Mouse (Mus musculus): ENCODE measurements around the gene Thoc7. TPM values are rescaled to one million over a fixed set of nuclear protein-coding genes. Genes with fewer than 3 reads are reported as not detected.
"Not testable (repeated sequence)": the region's sequence is repeated elsewhere in the genome, so short reads cannot be mapped to it uniquely, and the experiment has no call there.

Thoc7 gene
- polyA plus RNA-seq (2012; rRNA removed): 35.2 and 46.9 TPM in 2 replicates

DNA sequence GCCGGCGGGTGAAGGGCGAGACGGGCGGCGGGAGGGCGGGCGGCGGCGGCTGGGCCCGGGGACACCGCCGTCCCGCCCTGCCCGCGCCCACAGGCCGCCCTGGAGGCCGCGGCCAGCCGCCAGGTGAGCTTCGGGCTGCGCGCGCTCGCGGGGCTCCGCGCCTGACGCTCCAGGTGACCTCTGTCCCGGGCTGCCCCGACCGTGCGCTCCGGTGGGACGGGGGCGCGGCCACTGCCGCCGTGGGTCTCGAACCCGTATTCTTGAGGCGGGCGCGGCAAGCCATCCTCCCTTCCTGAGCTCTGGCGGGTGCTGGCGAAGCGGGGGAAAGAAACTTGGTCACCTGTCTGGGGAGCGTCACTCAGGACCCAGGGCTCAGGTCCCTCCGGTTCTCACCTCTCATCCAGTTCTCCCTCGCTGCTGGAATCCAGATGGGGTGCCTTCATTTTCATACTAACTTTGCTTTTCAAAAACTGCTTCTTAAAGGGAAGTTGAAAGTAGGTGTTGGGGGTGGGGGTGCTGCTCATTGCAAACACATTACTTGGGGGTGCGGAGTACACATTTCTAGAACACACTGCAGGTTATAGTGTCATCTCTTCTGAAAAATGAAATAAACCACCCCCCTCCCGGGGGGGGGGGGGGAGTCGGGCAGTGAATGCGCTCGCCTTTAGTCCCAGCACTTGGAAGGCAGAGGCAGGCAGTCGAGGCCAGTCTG is at the start of gene Thoc7, which contains the start of gene Atxn7:
Gene Thoc7 (minus strand): TSS at position 452 of the 712 bp plus-strand sequence.
Gene Atxn7 (plus strand): TSS at position 40 of the 712 bp plus-strand sequence.
- DNase-seq (ENCODE audit: low read depth, low spot score): no peak

DNA sequence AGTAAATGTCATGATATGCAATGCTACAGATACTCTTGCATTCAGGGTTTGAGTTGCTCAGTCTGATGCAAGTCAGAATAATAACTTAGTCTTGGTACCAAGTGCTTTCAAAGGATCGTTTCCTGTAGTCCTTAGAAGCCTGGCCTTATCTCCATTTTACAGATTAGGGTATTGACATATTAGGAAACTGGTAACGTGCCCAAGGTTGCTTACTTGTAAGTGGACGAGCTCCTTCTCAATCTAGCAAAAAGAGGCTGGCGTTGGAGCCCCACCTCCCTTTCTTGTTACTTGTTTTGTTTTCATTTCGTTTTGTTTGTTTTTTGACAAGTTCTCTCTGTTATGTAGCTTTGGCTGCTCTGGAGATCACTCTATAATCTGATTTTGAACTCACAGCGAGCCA is 48.1 kb upstream of the Thoc7 start:
- DNase-seq (ENCODE audit: low read depth, low spot score): no peak
- 62% methylated on average over 6 of the region's 6 CpGs for WGBS

More for the DNA sequence above, at the start of gene Thoc7, which contains the start of gene Atxn7:
- 2% methylated on average over 56 of the region's 56 CpGs for WGBS

DNA sequence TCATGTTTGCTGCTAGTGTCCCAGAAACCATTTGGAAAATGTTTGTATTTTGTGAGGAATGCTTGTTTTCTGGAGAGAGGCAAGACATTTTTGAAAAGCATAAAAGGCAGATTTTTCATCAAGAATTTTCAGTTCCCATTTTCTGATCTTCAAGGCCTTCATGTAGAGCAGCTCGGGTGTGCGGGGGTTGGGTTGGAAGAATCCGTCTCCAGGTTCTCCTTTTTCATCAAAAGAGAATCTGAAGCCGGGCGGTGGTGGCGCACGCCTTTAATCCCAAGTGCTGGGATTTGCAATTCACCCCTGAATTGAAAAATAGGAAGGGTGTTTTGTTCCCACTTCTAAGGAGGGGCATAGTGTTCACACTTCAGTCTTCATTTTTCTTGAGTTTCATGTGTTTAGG is 41.1 kb upstream of the Thoc7 start:
- WGBS: 91% methylated on average over 7 of the region's 7 CpGs
- no peak for DNase-seq (ENCODE audit: low read depth, low spot score)

DNA sequence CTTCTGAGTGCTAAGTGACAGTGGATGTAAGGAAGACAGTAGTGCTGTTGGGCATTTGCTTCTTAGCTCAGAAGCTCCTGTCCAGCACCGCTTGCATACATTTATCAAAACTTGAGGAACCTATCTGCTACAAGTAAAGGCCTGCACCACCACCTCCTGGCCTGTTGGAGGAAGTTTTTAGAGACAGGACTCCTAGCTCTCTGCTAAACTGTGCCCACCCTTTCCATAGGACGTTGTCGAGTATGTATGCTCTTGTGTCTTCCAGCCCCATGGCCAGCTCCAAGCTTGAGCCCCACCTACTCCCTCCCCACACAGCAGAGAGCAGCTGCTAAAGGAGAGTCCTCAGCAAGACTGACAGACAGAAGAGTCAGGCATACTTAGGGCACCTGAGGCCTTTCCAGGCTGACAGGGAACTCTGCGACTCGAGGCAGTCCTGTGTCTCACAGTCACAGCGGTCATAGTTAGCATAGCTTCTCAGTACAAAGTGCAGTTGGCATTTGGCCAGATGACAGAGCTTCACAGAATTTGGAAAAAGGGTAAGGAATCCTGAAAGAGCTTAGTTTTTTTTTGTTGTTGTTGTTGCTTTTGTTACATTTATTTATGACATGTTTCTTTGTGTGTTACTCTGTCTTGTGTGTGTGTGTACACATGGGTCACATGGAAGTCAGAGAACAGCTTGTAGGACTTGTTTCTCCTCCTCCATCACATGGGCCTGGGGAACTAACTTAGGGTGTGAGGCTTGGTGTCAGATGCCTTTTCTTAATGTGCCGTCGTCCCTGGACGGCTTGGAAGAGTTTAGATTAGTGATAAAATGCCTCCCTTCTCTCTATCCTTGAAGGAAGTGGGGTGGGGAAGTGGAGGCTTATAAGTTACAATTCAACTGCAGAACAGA is 33.8 kb upstream of the Thoc7 start:
- 32% methylated on average over 9 of the region's 9 CpGs for WGBS
- DNase-seq (ENCODE audit: low read depth, low spot score): no peak

DNA sequence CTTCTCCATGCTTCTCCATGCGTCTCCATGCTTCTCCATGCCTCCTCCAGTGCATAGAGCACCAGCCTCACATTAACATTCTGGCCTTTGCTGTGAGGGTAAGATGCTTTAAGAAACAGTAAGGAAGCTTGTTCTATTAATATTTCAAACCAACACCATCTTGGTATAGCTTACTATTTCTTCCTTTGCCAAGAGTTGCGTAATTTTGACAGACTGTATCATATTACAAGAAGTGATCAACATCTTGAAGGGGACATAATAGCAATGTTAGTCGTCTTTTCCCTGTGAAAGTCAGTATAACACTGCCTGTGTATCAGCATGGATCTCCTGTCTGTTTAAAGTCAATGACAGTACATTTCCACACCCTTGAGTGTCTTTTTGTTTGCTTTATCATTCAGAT is 29.1 kb upstream of the Thoc7 start:
- DNase-seq (ENCODE audit: low read depth, low spot score): no peak
- 75% methylated on average over 3 of the region's 3 CpGs for WGBS

DNA sequence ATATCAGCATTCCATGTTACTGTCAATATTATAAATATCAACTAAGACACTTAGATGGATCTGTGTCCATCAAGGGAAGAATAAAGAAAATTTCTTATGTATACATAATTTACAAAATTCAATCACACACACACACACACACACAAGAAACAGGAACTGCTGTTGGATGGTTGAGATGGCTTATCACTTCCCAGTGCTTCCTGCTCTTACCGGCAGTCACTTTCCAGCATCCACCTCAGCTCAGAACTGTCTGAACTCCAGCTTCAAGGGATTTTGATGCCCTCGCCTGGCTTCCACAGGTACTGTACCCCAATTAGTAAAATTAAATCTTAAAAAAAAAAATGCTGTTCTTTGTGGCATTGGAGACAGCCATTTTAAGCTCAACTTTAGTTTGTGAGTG is 26.7 kb upstream of the Thoc7 start:
- WGBS: 43% methylated on average over 2 of the region's 2 CpGs
- DNase-seq (ENCODE audit: low read depth, low spot score): no peak

DNA sequence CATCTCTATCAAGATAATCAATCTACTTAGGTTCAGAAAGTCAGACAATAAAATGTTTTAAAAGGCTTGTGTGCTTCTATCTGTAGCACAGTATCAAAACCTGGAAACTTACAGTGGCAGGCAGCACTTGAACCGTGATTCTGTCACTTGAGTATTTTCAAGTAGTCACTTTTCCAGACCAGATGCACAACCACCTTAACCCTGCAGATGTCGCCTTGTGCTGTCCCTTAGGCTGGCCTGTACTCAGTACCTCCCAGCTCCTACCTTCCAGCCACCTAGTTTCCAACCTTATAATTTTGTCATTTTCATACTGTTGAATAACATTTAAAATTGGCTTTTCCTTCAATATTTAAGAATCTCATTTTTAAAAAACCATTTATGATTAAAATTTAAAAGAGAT is 20.5 kb upstream of the Thoc7 start:
- DNase-seq (ENCODE audit: low read depth, low spot score): no peak
- WGBS: 26% methylated on average over 2 of the region's 2 CpGs

DNA sequence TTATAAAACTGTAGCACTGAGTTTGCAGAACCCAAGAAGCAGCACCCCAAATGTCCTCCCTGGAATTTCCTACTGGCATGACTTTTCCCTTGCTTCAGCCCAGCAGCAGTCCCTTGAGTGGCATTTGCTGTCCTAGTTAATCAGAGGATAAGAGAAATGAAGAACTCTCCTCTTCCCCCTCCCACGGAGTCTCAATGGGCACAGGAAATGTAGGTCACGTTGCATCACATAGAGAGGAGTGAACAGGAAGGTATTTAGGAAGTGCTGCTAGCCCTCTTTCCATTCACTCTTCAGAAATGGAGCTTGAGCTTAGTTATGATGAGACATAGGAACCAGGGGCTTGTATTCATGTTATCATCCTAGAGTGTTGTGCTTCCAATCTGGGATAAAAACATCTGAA is 19.6 kb upstream of the Thoc7 start:
- DNase-seq (ENCODE audit: low read depth, low spot score): no peak
- 26% methylated on average over 2 of the region's 2 CpGs for WGBS

DNA sequence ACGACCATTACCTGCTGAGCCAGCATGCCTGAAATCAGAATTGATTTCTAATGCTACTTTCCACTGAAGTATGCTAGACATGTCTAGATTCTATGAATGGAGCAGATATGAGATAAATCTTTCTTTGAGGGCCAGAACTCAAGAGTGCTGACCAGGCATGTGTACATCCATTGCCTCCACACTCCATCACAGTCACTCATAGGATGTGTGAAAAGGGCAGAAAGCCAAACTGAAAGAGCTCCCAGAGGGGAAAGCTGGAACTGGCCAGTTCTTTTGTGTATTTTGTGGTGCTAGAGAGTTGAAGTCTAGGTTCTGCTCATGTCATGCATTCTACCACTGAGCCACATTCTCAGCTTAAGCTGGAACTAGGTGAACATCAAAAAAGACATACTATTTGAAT is 15.8 kb upstream of the Thoc7 start:
- WGBS: 78% methylated on average over 1 of the region's 1 CpGs
- DNase-seq (ENCODE audit: low read depth, low spot score): no peak

DNA sequence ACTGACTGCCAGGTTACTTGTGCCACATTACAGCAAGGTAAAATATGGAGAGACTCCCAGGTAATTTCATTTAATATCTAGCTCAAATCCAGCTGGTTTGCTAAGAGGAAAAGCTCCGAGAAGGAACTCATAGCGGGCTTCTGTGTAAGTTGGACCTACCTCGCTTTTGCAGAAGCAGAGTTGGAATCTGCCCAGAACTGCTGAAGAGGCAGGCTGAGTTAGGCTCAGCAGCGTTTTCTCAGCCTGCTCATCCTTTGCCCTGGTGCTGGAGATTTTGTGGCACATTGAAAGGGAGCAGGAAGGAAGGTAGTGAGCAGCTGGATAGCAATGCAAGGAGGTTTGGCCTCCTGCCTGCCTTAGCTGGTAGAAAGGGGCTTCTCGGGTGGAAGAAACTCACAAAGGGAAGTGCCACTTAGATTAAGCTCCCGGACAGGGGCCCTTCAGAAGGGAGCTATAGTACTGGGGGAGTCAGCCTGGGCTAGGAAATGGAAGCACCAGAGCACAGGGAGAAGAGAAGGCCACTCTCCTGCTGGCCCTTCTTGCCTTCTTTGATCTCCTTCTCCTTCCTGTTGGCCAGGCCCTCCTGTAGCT is 10.1 kb upstream of the Thoc7 start:
- WGBS: 36% methylated on average over 6 of the region's 6 CpGs
- DNase-seq (ENCODE audit: low read depth, low spot score): no peak

DNA sequence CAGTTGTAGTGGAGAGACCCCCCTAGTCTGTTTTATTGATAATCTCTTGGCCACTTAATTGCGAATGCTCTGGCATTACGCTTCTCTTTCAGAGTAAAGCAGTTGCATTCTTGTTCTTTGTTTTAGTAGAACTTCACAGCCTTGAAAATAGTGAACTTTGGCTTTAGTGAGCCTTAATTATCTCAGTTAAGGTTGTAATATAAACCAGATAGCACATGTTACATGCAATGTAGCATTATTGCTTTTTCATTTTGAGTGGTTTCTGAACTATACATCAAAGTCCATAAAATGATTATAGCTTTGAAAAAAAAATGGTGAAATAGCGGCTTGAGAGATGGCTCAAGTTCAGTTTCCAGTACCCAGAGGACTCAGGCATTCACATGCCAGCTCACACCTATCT is 8.9 kb upstream of the Thoc7 start:
- no peak for DNase-seq (ENCODE audit: low read depth, low spot score)
- 43% methylated on average over 3 of the region's 3 CpGs for WGBS

DNA sequence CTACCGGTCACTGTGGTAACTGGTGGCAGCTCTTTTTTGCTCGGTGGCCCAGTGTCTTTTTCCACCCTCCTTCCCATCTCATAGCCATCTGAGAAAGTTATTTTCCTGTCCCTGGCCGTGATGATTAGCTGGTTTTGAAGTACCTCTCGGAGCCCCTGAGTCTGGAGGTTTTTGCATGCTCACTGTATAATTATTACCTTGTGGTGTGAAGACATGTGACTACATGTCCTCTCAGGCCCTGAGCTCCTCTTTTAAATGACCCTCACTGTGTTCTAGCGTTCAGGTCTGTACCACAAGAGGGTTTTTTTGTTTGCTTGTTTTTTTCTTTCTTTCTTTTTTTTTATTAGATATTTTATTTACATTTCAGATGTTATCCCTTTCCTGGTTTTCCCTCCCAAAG is 6.8 kb upstream of the Thoc7 start:
- 93% methylated on average over 5 of the region's 5 CpGs for WGBS
- no peak for DNase-seq (ENCODE audit: low read depth, low spot score)

DNA sequence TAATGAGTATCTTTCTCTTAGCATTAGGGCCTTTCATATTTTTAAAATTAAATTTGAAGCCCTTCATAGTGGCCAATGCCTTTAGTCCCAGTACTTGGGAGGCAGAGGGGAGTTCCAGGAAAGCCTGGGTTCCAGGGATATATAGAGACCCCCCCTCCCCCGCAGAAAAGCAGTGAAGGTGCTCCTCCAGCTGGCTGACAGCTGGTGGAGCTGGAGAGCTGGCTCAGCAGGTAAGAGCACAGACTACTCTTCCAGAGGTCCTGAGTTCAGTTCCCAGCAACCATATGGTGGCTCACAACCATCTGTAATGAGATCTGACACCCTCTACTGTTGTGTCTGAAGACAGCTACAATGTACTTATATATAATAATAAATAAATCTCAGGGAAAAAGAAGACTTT is 6.0 kb upstream of the Thoc7 start:
- DNase-seq (ENCODE audit: low read depth, low spot score): no peak

DNA sequence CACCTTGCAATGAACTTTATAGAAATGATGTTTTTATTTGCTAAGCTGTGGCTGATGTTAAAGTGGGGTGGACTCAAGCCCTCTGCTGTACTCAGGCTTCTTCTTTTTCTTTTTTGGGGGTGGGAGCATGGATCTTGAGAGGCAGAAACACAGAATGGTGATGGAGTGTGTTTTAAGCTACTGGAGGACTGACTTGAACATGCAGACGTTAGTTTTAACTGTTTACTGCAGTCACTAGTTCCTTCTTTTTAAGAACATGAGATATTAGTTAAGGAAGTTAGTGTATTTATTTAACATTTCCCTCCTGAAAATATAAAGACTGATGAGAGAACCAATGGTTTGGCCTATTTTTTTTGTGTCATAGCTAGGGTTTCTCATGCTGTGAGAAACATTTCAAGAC is 1.9 kb upstream of the Thoc7 start:
- DNase-seq (ENCODE audit: low read depth, low spot score): no peak
- 61% methylated on average over 1 of the region's 1 CpGs for WGBS

More for the DNA sequence above, 6.0 kb upstream of the Thoc7 start:
- WGBS: 62% methylated on average over 1 of the region's 1 CpGs

DNA sequence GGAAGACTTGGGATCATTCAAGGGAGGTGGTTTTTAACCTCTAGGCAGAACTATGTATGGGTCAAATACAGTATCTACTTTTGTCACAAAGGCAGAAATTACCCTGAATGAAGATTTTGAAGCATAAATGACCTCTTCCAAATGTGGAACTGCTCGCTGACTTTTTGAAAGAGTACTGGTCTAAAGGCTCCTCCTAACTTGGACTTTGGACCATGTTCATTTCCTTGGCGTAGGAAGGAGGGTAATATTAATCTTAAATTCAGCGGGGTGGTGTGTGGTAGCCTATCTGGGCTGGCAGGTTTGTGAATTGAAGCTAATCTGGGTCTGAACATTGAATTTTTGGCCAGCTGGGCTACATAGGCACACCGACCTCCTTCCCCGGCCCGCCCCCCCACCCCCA is 824 bp upstream of the Thoc7 start:
- DNase-seq (ENCODE audit: low read depth, low spot score): no peak
- WGBS: 44% methylated on average over 6 of the region's 6 CpGs

DNA sequence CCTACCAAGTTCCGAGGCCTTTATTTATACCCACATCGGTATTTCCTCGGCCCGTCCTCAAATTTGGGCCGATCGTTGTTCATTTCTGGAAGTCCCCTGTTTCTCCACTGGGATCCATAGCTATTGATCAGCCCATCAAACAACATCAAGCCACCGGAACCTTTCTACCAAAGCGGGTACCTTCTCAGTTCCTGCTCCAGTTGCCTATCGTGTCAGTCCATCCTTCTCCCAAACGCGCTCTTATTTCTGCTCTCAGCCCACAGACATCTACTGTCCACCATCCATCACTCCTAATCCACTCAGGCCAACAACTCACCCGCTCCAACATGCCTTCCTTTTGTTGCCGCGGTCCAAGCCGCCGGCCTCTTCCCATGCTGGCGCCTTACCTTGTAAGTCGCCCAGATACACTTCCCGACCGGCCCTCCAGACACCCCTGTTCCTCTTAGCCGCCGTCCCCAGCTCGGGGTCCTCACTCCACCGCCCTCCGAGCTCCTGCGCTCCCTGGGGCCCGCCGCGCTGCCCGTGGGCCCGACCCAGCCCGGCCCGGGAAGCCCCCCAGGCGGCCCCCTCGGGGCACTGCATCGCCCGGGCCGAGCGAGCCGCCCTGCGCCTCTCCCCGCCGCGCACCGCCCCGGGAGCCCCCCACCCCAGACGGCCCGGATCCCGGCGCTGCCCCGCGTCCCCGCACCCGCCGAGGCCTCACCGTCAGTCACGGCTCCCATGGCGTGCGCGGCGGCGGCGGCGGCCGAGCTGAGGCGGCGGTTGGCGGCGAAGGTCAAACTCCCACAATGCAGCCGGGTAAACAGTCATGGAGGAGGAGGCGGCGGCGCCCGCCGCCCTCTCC is 948 bp downstream of the Thoc7 start:
- under 1% methylated on average over 70 of the region's 75 CpGs for WGBS
- DNase-seq (ENCODE audit: low read depth, low spot score): no peak

DNA sequence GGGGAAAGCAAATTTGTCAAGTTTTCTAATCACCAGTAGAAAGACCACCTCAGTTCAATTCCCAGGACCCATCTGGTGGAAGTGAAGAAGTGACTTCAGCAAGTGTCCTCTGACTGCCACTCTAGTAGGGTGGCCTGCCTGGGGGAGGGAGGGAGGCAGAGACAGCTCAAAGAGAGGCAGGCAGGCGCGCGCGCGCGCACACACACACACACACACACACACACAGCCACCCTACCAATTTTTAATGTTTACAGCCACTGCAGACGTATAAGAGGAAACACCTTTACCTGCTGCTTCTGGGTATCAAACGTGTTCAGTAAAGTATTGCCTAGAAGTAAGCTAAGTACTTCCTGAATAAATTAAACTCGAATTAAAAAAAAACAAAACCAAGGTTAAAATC is 1.6 kb downstream of the Thoc7 start:
- no peak for DNase-seq (ENCODE audit: low read depth, low spot score)
- WGBS: 2% methylated on average over 9 of the region's 9 CpGs

DNA sequence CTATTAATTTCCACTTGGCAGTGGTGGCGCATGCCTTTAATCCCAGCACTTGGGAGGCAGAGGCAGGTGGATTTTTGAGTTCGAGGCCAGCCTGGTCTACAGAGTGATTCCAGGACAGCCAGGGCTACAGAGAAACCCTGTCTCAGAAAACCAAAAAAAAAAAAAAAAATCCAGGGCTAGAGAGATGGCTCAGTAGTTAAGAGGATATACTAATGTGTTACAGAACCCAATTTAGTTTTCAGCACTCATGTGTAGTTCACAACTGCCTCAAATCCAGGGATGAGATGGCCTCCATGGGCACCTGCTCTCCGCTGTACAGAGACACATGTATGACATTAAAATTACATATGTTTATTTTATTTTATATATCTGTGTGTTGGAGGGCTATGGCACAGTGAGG is 9.5 kb downstream of the Thoc7 start:
- WGBS: 94% methylated on average over 3 of the region's 3 CpGs
- not testable (repeated sequence) for DNase-seq (ENCODE audit: low read depth, low spot score)

DNA sequence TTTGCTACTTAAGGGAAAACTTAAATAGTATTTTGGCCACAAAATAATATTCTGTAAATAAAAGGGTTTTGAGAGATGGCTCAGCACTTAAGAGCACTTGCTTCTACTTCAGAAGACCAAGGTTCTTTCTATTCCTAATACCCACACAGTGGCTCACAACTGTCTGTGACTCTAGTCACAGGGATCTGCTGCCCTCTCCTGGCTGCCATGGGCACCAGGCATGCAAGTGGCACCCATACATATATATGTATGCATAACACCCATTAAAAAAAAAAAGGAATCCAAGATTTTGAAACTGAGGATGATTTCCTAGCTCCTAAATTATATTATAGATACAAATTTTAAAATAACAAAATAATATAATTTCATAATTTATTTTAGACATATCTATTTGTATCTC is 11.3 kb downstream of the Thoc7 start:
- no peak for DNase-seq (ENCODE audit: low read depth, low spot score)

DNA sequence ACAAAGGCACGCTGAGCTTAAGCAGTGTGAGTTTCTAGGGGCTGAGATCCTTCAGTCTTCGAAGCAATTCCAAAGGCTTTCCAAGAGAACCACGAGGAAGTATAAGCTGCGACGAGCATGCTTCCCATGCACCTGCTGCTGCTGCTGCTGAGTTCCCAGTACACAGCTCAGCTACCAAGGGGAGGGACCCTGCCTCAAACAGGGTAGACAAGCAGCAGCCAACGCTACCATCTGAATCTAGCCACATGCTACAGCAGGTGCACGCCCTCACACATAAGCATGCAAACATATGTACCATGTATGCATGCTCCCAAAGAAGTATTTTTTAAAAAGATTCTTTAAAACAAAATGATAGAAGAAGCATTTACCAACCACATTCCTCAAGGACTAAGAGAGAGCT is 13.3 kb downstream of the Thoc7 start:
- 91% methylated on average over 7 of the region's 7 CpGs for WGBS
- no peak for DNase-seq (ENCODE audit: low read depth, low spot score)

Data from large intestine, adult 2 months (tissue).